Mouse (Mus musculus): ENCODE results near the gene Wdr24.
A peak's percentile ranks its signal among the peaks of the same experiment; 100 is the strongest.

Wdr24 gene

GRCm38 (mm10) chr17:25831451-25832281 lies 8.2 kb downstream of the Wdr24 start:
- DNase-seq (ENCODE audit: low spot score in 2 of 2) = peak in 1 of 2 experiments; percentile 33

DNA sequence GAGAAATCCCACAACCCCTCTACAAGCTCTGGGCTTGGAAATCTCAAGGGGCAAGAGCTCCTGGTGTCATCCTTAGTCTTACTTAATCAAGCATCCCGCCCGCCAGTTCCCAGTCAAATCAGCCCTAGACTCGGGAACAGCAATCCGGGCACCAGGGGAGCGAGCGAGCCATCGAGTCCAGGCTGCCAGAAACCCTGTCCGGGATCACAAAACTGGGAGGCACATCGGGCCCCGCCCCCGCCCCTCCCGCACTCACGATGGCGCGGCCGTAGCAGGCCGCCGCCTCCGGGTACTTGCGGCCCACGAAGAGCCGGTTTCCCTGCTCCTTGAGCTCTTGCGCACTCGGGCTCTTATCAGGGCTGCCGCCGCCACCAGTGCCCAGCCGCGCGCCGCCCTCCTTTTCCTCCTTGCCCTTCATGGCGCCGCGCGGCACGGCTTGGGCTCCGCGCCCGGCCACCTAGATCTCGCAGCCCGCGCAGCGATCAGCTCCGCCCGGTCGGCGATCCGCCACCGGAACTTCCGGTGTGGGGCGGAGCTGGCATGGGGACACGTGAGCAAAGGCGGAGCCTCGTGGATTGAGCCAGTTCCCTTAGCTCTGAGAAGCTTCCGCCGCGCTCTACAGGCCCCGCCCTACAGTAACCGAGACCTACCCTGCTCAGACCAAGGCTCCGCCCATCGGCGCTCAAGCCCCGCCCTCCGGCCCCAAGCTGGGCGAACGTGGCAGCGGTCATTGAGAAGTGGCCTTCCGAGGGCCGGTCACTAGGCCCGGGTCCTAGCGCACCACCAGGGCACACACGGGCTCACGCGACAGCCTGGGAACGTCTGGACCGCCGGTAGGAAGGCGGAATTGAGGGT lies 9.2 kb downstream of the Wdr24 start:
- DNase-seq (ENCODE audit: low spot score in 2 of 2) = peak; percentile 98 to 99

GRCm38 (mm10) chr17:25833291-25833663 lies 9.8 kb downstream of the Wdr24 start, which contains the start of gene Stub1:
TSS of gene Stub1 (minus strand) at chr17:25833404.
- DNase-seq (ENCODE audit: low spot score in 2 of 2) = peak in 1 of 2 experiments; percentile 88

DNA sequence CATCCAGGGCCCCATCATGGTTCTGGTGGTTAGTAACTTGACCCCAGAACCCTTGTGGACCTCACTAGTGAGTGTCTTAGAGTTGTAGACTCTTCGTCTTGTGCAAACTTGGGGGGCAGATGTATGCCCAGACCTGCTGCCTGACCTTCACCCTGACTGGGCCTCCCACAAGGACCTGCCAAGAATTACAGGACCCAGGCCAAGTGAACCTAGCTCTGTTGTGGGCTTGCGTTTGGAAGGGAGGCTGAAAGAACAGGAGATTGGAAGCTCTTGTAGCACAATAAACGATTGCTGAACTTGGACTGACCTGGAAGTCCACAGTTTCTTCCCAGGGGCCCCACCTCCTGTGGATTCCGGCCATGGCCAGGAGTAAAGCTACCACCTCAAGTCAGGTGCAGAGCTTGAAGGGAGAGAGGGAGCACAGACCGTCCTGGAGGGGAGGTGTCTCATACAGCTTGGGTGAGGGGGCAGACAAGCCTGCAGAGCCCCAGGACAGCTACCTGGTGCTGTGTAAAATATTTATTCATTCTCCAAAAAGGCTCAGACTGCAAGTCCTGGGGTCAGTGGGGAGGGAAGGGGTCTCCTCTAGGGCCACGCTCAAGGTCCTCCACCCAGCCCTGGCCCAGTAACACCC lies 10.7 kb downstream of the Wdr24 start:
- DNase-seq (ENCODE audit: low spot score in 2 of 2) = peak in 1 of 2 experiments; percentile 25

DNA sequence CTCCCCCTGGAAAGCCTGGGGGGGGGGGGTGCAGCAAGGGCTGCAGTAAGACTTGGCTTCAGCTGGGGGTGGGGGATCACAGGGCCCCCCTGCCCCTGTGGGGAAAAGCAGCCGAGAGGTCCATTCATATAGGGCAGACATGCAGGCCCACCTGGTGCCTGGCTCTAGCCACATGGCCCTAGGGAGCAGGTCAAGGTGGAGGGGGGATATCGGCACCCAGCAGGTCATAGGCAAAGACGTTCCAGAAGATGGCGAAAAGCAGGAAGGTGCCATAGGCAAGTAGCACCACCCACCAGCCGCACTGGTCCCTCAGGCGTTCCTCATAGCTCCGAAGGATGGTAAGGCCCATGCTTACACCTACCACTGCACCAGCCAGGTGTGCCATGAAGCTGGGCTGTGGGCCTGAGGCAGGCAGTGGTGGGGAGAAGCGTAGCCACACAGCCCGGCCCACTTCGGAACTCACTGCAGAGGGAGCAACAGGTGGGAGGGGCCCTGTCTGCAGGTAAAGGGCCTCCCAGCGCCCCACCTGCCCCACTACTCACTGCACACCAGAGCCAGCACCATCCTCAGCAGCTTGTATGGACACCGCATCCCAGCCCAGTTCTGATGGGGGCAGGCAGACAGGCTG lies 11.3 kb downstream of the Wdr24 start:
- DNase-seq (ENCODE audit: low spot score in 2 of 2) = peak in 1 of 2 experiments; percentile 29

DNA sequence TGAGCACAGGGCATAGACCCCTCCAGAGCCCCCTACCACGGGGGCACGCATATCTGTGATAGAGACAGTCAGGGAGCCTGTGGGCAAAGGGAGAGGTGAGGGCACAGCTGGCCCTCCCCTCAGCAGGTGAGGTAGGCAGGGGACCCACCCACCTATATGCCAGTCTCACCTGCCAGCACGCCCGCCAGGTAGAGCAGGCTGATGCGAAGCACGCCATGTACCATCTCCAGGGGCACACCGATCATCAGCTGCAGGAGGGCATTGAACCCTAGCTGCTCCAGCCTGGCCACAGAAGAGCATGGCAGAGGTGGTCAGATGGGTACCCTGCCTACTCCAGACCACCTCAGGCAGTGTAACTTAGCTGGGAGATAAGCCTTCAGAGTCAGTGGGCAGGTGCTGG lies 11.9 kb downstream of the Wdr24 start:
- DNase-seq (ENCODE audit: low spot score in 2 of 2) = peak in 1 of 2 experiments; percentile 24

- peak in 1 of 2 experiments; percentile 31 for DNase-seq (ENCODE audit: low spot score in 2 of 2)
These were observed 12.4 kb downstream of the Wdr24 start for GRCm38 (mm10) chr17:25835816-25836215.

DNA sequence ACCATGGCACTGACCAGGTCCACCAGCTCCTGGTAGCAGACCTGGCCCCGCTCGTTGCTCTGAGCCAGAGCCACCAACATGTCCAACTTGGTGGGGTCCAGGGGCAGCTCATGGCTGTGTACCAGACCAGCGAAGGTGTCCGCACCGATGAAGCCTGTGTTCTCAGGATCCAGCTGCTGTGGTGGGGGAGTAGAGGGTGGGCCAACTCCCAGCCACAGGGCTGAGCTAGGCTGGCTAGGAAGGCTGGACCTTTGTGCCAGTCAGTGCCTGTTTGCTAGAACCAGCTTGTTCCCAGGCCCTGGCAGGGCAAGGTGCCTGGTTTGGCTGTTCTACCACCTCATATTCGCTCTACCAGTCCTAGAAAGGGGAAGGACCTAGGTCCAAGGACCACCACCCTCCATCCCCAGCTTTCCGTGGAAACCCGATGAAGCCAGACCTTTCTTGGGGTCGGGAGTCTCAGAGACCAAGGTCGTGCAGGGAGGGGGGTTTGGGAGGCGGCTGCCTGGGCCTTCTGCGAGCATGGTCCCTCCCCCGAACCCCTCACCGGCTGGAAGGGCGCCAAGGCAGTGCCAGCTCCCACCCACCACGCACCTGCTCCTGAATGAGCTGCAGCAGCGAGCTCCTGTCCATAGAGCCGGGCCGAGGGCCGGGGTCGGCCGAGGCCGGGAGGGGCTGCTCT lies 13.1 kb downstream of the Wdr24 start:
- peak; percentile 44 for DNase-seq (ENCODE audit: low spot score in 2 of 2)

GRCm38 (mm10) chr17:25837076-25837410 lies 13.6 kb downstream of the Wdr24 start, which contains the start of gene Rhbdl1:
TSS of gene Rhbdl1 (minus strand) at chr17:25837295.
- DNase-seq (ENCODE audit: low spot score in 2 of 2) = peak; percentile 78 to 80

GRCm38 (mm10) chr17:25837533-25837932 lies 14.1 kb downstream of the Wdr24 start:
- no peak for DNase-seq (ENCODE audit: low spot score in 2 of 2)

GRCm38 (mm10) chr17:25838904-25839303 lies 15.5 kb downstream of the Wdr24 start:
- no peak for DNase-seq (ENCODE audit: low spot score in 2 of 2)

DNA sequence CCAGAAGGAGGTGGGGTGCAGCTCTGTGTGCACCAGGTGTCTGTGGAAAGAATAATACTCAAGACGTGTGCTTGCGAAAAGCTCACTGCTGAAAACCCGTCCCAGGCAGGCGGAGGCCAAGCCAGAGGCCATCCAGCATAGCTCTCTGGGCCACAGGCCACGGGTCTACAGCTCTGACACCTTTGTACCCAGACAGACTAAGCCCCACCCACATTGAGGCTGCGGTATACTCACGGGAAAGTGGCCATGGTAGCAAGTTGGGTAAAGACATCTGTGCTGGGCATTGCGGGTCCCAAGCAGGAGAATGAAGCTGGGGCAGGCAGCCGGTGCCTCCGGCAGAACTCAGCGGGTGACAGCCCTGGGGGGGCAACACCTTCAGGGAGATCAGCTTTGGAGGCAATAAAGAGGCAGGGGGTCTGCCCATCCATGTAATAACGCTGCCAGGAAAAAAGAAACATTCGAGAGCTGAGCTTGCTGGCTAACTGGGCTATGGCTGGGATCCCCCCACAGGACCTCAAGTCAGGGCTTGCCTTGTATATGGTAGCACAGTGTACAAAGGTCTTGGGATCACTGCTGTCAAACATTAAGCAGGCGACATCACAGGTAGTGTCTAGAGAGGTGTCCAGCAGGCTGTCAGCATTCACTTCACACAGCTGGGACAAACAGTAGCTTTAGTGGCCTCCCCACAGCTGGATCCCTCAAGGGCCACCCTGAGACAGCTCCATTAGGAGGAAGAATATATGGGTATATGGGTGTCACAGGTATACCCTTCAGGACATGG lies 16.2 kb downstream of the Wdr24 start:
- DNase-seq (ENCODE audit: low spot score in 2 of 2) = no peak

DNA sequence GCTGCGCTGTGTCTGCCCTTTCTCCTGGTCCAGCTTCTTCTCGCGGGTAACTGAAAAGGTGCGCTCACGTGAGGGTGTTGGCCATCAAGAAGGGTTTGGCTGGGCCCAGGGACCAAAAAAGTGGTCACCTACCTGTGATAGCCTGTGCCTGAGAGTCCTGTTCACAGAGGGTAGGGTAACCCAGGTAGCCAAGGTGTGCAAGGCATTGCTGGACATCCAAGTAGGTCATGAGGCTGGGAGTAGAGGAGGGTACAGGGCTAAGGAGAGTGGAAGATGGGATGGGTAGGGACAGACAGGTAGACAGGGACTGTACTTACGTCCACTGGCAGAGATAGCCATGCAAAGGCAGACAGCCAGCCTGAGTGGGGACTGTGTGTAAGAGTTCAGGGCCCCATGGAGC lies 17.1 kb downstream of the Wdr24 start:
- no peak for DNase-seq (ENCODE audit: low spot score in 2 of 2)

DNA sequence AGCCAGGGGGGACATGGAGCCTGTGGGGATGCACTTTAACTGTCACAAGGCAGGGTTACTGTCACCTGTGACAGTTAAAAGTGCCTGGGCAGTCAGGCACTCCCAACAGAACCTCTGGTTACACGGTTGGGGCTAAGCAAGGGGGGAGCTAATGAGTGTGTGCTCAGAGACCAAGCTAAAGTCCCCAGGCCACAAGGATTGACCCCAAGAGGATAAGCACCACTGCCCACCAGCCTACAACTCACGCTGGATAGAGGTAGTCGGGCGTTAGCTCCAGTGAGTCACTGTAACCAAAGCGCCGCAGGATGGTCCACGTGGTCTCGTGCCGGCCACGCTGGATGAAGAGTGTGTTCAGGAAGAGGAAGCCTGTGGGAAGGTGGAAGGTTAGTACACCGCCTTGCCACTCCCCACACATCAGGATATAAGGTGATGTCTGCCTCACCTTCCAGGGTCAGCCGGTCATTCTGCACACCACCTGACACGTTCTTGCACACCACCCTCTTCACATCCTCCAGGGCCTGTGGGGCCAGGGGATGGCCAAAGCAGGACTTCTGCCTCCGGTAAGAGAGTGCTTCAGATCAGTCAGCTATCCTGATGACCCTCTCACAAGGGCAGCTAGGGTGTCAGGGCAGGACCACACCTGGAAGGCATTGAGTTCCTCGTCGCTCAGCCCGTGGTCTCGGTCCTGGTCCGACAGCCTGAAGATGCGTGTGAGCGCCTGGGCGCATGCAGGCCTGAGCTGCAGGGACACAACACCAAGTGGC lies 17.9 kb downstream of the Wdr24 start, which contains the start of gene Gm20683:
Gene Gm20683 (minus strand): TSS at position 647 of the 764 bp plus-strand sequence.
- DNase-seq (ENCODE audit: low spot score in 2 of 2) = no peak

- DNase-seq (ENCODE audit: low spot score in 2 of 2) = no peak
These were observed 19.1 kb downstream of the Wdr24 start for GRCm38 (mm10) chr17:25842509-25842908.

DNA sequence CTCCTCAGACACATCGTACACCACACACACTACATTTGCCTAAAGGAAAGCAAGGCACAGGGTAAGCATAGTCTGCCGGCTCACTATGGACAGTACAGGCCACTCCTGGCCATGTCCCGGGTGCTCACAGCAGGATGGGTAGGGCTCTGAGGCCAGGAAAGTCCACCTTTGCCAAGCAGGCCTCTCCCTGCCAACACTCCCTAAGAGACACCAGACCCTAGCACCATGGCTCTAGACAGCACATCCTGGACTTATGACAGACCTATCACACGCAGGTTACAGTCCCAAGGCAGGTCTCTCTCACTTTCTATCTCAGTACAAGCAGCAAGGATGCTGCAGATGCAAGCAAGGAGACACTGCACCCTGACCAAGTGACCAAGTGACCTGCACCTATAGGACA lies 19.7 kb downstream of the Wdr24 start:
- DNase-seq (ENCODE audit: low spot score in 2 of 2) = no peak

DNA sequence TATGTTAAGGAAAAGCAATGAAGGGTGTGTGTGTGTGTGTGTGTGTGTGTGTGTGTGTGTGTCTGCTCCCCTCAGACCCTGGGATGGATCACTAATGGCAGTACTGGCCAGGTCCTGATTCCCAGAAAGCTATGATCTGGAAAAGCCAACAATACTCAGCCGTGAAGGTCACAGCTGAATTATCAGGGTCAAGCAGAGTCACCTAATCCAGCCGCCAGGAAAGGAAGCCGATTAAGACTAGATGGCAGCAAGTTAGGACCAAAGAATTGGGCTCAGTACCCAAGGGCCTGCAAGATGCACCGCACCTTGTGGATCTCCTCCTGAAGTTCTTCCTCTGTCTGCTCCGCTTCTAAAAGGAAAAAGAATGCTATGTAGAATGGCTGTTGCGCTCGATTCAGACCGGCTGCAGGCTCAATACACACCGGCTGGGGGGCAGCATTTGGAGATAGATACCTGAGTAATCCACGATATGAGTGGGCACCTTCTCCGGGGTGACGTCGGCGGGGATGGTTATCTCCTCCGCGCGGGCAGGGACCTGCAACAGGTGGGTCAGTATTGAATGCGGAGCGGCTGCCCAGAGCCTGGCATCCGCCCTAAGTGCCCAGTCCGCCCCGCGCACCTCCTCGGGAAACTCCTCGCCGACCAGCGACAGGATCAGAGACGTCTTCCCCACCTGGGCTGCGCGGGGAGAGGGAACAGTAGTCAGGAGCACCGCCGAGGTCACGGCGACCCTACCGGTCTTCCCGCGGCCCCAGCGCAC lies 20.4 kb downstream of the Wdr24 start:
- DNase-seq (ENCODE audit: low spot score in 2 of 2) = no peak

GRCm38 (mm10) chr17:25844396-25844901 lies 21.0 kb downstream of the Wdr24 start, which contains the start of gene Rhot2:
TSS of gene Rhot2 (minus strand) at chr17:25844851.
- DNase-seq (ENCODE audit: low spot score in 2 of 2) = peak; percentile 89 to 90

All from frontal cortex, postnatal 14 days (tissue).